Mouse (Mus musculus) mouse trophoblast stem cell (cell line): ENCODE data around the gene Mdm2.

Experiments used
- in situ Hi-C, 2 experiments: fragments of 300-500 bp; cut with MseI, MboI; formaldehyde crosslinking; loops; 2 replicates in 1 of 2; 3 replicates in 1 of 2; pipeline ENCODE4 v1.15.1; 2025

Gene Mdm2

GRCm38 (mm10) chr10:117697561-117698115, 12.9 kb downstream of the Mdm2 start:
- in situ Hi-C loops = no loop called here

DNA sequence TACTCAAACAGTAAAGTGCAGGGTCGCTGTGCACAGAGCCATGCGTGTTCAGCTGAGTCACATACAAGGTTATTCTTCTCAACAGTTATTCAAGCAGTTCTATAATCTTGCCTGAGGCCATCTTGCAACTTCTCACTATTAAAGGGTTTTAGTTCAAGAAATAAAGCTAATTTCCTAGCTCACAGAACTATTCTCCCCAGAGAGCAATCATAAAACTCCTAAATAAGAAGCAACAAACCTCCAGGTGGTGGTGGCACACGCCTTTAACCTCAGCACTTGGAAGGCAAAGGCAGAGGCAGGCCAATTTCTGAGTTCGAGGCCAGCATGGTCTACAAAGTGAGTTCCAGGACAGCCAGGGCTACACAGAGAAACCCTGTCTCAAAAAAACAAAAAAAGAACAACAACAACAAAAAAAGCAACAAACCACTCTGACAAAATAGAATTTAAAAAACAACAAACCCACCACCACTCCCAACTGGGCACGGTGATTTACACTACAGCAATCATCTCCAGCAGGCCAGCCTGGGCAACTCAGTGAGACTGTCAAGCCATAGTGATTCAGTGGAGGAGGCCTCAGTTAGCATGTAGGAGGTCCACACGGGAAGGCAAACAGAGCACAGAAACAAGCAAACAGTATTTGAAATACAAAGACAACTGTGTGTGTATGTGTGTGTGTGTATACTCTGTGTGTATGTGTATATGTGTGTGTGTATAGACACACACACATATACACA, 13.6 kb downstream of the Mdm2 start:
- in situ Hi-C loops = no loop called here

DNA sequence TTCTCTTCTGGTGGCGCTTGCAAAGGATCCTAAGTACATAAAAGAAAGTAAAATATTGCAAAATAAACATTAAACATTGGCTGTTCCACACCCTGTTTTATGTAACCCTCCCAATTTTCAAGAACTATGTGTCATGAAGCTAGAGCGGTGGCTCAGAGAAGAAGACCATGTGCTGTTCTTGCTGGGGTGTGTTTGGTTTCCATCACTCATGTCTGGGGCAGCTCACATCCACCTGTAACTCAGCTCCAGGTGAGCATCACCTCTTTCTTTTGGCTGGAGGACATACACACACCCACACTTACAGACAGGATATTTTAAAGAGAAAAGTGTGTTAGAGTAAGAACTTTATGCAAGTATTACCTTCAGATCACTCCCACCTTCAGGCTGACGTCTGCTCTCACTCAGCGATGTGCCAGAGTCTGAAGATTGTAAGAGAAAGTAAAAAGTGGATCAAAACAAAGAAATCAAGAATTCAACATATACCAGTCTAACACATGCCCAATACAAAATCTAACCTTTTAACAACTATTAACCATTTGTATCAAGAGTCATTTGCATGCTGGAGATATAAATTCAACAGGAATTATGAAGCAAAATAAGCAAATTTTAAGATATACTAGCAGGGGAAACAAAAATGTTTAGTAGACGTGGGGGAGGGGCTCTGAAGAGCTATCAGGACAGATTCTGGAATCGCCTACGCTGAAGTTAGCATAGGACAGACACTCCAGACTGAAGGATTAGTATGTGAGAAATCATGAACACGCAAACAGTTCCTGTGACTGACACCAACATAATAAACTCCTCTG, 14.3 kb downstream of the Mdm2 start:
- in situ Hi-C loops = no loop called here

- in situ Hi-C loops = no loop called here
These were observed 15.0 kb downstream of the Mdm2 start for GRCm38 (mm10) chr10:117695605-117696004.

- in situ Hi-C loops = no loop called here
These were observed 15.5 kb downstream of the Mdm2 start for GRCm38 (mm10) chr10:117695027-117695426.

DNA sequence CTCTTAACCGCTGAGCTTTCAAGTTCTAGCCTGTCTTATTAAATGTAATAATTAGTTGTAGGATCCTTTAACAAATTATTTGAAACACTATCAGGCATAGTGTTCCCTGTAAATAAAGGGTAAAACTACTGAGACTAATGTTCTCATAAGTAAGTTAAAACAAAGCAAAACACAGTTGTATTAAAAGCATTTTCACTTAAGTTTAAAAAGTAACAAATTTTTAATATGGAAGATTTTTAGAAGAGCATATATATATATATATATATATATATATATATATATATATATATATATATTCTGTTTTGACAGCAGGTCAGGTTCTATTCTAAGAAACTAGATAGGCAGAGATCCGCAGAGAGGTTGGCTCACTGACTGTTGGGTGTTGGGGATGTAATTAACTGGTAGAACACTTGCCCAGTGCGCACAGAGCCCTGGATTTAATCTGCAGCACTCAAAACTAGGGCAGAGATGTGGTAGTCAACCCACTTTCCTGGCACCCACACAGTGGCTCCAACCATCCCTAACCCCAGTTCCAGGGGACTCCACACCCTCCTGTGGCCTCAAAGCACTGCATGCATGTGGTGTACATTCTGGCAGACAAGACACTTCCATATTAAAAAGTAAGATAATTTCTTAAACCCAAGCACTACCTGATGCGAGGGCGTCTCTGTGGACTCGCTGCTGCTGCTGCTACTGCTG, 16.2 kb downstream of the Mdm2 start:
- in situ Hi-C loops = no loop called here

DNA sequence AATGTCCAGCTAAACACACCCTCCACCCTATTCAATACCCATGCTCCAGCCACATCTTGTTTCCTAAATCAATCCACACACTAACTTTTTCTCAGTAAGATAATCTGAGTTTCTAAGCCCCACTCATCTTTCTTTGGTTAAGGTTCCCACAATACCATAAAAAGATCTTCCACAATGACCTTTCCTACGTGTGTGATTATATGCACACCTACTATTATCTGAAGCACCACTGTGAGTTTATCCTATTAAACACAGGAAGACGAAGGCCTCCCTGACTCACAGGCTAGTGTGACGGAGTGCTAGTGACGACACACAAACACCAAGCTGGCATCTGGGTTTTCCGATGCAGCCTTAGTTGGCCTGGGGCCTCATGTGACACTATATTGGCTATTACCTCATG, 17.6 kb downstream of the Mdm2 start:
- in situ Hi-C loops = no loop called here

GRCm38 (mm10) chr10:117692173-117692572, 18.4 kb downstream of the Mdm2 start:
- in situ Hi-C loops = no loop called here

DNA sequence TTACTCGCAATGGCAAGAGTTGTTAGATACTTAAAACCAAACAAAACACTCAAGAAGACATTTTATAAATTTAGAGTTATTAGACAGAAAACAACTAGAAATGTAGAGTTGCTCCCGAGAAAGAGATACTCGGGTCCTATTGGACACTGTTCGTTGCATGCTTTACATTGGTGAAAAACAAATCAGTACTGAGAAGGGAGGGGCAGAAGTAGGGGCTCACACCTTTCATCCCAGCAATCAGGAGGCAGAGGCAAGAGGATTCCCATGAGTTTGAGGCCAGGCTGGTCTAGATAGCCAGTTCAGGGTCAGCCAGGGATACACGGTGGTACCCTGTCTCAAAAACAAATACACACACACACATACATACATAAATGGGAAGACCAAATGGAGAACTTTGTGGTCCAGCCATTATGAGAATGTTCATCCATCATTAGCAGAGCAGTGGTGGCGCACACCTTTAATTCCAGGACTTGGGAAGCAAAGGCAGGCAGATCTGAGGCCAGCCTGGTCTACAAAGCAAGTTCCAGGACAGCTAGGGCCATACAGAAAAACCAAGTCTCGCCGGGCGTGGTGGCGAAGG, 19.1 kb downstream of the Mdm2 start:
- in situ Hi-C loops = no loop called here

DNA sequence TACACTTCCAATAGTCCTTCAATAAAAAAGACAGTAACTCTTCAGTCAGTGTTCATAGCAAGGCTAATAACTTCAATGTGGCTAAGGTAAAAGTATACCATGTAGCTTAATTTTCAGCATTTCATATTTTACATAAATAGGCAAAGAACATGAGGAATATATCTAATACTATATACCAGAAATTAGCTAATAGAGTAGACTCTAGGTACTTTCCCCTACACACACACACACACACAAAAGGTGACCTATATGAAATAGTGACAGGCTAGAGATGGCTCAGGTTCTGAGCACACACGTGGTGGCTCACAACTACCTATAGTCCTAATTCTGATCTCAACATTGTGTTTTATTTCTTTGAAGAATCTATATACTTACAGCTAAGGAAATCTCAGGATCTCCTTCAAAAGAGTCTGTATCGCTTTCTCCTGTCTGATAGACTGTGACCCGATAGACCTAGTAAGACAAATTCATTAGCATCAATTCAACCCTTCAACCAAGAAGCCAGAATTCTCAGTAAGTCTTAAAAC, 19.7 kb downstream of the Mdm2 start:
- in situ Hi-C loops = no loop called here

DNA sequence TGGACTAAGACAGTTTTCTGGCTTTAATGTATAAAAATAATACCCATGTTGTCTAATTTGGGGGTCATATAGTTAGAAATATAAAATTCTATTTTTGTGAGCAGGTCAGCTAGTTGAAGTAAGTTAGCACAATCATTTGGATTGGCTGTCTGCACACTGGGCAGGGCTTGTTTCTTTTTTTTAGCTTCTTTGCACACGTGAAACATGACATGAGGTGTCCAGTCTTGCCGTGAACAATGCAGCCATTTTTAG, 20.5 kb downstream of the Mdm2 start:
- in situ Hi-C loops = no loop called here

DNA sequence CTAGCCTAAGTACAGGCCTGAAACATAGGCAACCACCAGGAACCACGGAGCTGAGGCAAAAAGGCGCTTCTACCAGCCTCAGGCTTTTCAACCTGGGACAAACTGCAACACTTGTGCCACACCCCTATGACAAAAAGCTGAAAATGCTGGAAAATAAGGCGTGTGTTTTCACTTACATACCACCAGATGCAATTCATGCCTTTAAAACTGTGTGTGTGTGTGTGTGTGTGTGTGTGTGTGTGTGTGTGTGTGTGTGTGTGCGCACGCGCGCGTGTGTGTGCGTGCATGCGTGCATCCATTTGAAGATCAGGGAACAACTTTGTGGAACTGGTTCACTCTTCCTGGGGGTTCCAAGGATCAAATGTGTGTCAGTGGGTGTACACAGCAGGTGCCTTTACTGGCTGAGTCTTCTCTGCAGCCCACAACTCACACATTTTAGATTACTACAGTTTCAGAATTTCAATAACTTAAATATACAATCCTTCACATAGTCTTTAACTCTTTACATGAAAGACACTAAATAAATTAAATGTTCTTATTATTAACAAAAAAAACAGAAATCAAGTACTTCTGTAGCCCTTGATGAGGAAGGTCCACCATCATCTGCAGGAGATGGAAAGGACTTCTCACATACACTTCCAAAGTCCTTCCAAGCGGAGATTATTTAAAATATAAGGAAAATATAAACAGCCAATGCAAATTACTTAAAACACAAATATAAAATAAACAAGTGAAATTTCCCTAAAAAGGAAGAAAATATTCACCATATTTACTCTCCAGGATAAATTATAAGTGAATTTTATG, 21.1 kb downstream of the Mdm2 start:
- in situ Hi-C loops = no loop called here

DNA sequence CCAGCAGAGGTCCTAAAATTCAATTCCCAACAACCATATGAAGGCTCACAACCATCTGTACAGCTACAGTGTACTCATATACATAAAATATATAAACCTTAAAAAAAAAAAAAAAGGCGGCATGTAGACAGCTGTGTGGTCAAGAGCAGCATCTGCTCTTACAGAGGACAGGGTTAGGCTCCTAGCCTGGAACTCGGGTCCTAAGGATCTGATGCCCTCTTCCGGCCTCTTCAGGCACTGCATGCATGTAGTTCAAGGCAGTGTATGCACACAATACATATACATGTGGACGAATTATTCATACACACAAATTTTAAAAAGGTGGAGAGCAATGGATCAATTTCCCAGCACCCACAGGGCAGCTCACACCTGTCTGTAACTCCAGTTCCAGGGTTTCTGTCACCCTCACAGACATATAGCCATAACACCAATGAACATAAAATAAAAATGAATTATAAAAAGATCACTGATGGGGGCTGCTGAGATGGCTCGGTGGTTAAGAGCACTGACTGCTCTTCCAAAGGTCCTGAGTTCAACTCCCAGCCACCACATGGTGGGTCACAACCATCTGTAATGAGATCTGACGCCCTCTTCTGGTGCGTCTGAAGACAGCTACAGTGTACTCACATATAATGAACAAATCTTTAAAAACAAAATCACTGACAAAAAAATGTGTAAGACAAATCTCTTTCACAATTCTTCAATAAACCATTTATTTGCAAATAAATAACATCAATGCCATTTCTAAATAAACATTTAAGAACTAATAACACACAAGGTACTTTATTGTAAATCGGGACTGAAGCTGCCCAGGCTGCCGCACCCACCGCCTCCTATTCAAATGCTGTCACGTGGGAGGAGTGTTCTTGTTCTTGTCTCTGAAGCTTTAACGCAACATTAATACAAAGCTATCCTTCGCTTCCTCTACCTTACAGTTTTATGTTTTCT, 22.1 kb downstream of the Mdm2 start:
- in situ Hi-C loops = no loop called here

- in situ Hi-C loops = no loop called here
These were observed 23.0 kb downstream of the Mdm2 start for GRCm38 (mm10) chr10:117687577-117687976.

DNA sequence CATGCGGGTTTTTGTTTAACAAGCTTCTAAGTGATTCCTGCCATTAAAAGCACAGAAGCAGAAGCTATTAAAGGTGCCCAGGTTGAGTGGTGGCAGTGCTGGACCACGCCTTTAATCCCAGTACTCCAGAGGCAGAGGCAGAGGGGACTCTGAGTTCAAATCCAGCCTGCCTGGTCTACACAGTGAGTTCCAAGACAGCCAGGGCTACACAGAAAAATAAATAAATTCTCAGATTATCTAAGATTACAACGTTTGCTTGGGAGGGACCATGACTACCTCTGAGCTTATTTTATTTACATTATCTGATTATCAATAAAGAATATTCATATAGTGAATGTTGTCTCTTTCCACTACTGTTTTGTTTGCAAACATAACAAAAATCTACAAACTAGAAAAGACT, 23.5 kb downstream of the Mdm2 start:
- in situ Hi-C loops = no loop called here

GRCm38 (mm10) chr10:117685849-117686591, 24.5 kb downstream of the Mdm2 start:
- in situ Hi-C loops = no loop called here

DNA sequence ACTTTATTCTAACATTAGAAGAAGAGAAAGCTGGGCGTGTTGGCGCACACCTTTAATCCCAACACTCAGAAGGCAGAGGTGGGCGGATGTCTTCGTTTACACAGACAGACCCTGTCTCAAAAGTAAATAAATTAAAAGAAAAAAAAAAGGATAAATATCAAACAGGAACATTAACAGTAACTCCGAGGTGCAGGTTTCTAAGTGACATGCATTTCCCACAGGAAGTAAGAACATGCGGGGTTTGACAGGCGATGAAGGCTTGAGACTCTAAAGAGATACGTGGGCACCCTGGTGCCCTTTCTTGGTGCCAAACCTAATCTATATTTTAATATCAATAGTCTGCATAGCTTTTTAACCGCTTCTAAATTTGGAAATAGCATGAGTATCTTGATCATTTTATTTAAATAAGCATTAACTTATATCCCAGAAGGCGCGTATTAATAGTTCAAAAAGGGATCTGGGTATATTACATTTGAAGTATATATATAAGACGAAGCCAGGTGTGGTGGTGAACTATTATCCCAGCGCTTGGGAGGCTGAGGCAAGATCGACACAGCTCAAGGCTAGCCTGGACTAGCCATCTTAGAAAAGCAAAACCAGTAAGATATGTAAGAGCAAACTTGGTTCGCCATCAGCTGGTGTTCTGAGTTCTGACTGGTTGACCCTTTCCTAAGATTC, 25.2 kb downstream of the Mdm2 start:
- in situ Hi-C loops = no loop called here

DNA sequence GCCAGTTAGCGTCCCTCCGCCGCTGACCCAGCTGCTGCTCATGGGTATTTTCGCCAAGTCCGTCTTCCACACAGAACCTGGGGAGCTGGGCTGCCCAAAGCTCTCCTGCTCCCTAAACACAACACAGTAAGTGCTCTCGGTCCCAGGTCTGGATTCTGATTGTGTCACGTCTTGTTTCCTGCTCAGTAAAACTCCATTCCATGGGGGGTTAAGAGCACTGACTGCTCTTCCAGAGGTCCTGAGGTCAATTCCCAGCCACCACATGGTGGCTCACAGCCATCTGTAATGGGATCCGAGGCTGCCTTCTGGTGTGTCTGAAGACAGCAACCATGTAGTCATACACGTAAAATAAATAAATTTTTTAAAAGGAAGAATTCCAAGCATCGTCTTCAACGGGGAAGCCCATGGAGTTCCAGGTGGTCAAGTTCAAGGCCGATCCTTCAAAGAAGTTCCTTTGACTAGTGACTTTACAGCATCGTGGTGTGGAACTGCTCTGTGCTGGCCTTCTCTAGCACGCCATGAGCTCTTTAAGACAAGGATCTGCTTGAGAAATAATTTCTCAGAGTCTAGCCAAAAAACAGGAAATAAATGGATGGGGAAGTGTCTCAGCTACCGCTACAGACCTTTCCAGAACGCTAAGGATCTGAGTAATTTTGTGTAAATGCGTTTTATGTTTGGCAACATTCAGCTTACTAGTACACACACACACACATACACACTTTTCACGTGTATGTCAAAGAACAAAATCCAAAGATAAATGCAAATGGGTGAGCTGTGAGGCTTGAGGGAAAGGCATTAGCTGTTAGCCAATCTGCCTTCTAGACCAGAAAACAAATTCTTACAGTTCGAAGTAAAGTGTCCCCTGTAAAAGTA, 26.0 kb downstream of the Mdm2 start:
- in situ Hi-C loops = no loop called here
